Mouse (Mus musculus) cerebellum, postnatal 4 days (tissue): ENCODE measurements around the gene Myof.

Experiments used
- DNase-seq, 2 experiments: peaks; one replicate each; pipeline ENCODE4 v3.0.0; 2022; ENCODE audit warnings: low spot score in 2 of 2, mixed read lengths in 1 of 2

The Myof gene

GRCm38 (mm10) chr19:37876605-37877245 is 166.7 kb downstream of the Myof start:
- DNase-seq: no peak

DNA sequence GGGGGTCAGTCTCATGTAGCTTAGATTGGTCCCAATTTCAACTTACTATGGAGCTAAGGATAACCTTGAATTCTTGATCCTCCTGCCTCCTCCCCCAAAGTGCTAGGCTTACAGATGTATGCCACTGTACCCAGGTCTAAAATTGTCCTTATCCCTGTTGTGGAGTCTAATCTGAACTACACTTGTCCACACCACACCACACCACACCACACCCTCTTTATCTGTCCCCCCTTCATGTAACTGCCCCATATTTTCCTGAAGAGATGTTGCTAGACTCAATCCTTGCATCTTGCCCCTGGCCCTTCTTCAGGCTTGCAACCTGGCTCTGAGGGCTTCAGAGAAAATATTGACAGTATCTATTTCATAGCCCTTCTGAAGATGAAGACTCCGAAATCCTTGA is 169.9 kb downstream of the Myof start:
- DNase-seq: no peak

GRCm38 (mm10) chr19:37867592-37867991 is 175.8 kb downstream of the Myof start:
- no peak for DNase-seq

DNA sequence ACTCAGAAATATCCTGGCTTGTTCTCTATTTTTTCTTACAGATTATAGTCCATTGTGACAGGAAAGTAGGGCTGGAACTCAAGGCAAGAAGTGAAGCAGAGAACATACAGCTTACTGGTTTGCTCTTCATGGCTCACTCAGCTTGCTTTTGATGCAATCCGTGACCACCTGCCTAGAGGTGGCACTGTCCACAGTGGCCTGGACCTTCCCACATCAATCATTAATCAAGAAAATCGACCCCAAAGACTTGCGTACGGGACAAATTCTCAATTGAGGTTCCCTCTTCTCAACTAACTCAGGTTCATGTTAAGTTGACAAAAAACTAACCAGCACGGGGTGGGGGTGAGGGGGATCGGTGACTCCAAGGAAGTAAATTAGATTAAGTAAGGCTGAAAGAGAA is 176.4 kb downstream of the Myof start:
- no peak for DNase-seq

- DNase-seq: no peak
Observed at GRCm38 (mm10) chr19:37861171-37861570, 182.2 kb downstream of the Myof start.

GRCm38 (mm10) chr19:37860267-37860666 is 183.1 kb downstream of the Myof start:
- DNase-seq: no peak

GRCm38 (mm10) chr19:37858406-37859081 is 184.8 kb downstream of the Myof start:
- DNase-seq: no peak

DNA sequence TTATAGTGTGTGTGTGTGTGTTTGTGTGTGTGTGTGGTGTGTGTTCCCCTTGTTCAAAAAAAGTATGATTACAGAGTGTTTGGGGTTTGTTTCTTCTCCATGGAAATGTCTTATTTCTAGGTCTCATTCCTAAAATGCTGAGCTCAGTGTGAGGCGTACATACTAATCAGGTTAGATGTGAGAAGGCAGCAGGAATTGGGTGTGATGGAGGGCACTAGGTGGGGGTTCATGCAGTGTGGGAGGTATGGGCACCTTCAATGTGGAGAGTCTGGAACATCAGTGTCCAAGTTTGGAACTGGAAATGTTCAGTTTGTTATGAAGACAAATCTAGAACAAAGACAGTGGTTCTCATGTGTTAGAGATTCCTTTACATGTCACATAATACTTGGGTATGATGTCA is 191.3 kb downstream of the Myof start:
- DNase-seq: no peak

- no peak for DNase-seq
Observed at GRCm38 (mm10) chr19:37851590-37852038, 191.8 kb downstream of the Myof start.
